Mouse (Mus musculus) ovary, postnatal 14 days (tissue): ENCODE measurements around the gene Hs6st3.
"Not testable (repeated sequence)": the region's sequence is repeated elsewhere in the genome, so short reads cannot be mapped to it uniquely, and the experiment has no call there.

Experiments
- DNase-seq: peaks from one replicate; pipeline ENCODE4 v3.0.0; 2022; ENCODE audit warnings: low spot score

Hs6st3 gene

DNA sequence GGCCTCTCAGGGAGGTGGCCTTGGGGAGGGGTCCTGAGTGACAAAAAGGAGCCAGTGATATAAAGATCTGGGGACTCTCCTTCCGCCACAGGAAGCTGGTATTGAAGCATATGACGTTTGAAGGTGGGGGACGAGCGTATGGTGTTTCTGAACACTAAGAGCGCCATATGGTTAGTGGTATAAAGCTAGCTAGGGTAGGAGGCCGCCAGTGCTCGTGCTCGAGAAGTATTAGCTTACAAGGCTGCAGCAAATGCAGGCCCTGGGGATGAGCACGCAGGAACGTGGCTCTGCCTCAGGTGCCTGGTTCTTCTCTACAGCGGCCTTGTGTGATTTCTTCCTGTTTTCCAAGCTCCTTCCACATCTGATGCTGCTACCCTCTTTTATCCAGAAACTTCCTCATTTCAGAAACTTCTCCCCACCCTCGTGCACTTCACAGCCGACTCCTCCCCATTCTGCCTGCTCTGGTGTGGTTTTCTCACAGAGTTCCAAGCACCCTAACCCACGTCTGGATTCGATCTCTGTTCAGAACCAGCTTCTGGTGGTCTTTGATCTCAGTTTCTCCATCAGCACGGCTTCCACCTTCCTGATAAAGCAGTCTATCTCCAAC is 110.0 kb downstream of the Hs6st3 start:
- DNase-seq = no peak

DNA sequence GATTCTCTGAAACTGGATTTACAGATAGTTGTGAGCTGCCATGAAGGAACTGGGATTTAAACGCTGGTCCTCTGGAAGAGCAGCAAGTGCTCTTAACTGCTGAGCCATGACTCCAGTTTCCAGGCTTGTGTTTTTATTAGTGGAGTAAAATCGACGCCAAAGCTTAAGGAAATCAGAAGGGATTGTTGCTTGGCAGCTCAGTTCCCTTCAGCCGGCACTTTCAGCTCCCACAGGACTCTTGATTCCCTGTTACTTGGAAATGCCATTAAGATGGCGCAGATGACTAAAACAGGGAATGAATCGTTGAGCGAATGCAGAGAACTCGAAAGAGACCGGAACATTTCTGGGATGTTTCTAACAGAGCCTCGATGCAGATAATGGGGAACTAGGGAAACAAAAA is 112.2 kb downstream of the Hs6st3 start:
- no peak for DNase-seq

DNA sequence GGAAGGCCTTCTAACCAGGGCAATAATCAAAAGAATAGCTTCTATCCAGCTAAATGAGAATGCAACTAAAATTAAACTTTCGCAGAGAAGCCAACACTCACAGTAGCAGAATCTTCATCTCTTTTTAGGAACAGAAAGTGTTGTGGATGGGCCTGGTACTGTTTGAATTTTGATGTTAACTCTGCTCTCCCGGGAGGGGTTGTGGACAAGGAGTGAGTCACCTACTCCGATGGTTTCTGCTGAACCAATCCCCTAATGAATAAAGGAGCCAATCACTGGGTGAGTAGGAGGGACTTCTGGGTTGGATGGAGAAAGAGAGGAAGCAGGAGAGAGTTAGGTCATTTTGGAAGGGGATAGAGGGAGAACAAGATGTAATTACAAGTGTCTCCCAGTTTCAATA is 117.3 kb downstream of the Hs6st3 start:
- no peak for DNase-seq

DNA sequence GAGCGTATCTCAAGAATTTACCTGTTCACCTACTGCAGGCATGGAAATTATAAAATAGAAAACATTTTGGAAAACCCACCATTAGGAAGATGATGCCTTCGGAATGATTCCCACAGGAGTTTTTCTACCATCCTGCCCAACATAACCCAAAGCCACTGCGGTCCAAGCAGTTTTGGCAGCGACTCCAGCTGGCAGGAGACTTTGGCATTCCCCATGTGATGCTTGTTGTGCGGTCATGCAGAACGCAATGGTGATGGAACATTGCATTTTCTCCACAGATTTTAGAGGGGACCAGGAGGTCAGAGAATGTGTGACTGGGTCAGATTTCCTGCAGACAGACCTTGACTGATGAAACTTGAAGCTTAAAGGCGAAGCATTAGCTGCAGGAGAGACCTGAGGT is 118.9 kb downstream of the Hs6st3 start:
- no peak for DNase-seq

- no peak for DNase-seq
Measured at GRCm38 (mm10) chr14:119260176-119260962, 122.2 kb downstream of the Hs6st3 start.

GRCm38 (mm10) chr14:119266334-119266733 is 128.2 kb downstream of the Hs6st3 start:
- DNase-seq = no peak

DNA sequence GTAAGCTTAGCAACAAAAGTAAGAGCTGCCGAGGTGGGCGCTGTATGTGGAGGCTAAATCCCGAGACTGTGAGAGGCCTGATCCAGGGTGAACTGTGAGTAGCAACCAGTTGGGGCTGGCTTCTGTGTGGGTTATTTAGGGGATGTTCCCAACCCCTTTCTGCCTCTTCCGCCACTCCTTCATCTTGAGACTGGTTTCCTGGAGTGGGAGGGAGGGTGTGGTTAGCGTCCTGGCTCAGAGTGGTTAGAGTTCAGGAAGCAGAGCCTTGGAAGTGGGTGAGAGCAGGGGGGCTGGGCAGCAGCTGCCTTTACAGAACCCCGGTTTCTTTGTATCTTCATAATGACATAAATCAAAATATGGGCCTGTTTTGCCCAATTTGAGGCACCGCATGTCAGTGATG is 134.9 kb downstream of the Hs6st3 start:
- no peak for DNase-seq

GRCm38 (mm10) chr14:119278156-119278555 is 140.0 kb downstream of the Hs6st3 start:
- not testable (repeated sequence) for DNase-seq

GRCm38 (mm10) chr14:119283951-119284350 is 145.8 kb downstream of the Hs6st3 start:
- no peak for DNase-seq

- no peak for DNase-seq
Measured at GRCm38 (mm10) chr14:119289668-119290067, 151.5 kb downstream of the Hs6st3 start.

DNA sequence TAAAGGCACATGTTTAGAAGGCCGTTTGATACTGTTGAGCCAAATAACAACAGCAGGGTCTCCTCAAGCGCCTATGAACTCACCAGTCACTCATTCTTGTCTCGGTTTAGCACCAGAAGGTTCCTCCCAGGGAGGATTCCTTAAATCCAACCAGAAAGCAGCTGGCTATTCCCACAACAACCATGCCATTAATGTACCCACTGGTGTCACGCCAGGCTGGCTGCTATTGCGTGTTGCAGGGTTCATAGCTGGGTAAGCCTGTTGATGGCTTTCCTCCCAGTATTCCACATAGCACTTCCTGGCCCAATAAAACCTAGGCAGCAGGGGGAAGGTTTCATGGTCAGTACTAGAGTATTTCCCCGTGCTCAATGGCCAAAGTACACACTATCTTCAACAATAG is 155.9 kb downstream of the Hs6st3 start:
- no peak for DNase-seq

DNA sequence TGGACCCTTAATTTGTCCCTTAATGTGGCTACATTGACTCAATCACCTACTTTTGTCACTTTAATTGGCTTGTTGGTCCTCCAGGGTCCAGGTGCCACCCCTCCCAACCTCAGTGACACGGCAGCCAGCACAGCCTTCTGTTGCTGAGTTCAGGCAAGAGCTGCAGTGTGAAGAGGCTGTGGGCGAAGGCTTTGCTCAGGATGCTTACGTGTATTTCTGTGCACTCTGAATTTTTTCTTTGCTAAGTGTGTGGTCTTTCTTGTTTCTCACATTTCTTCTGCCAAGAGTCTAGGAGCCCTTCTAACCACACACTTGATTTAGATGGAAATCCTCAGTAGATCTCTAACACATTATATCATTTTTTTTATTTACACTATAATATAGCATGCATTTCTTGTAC is 168.3 kb downstream of the Hs6st3 start:
- no peak for DNase-seq

DNA sequence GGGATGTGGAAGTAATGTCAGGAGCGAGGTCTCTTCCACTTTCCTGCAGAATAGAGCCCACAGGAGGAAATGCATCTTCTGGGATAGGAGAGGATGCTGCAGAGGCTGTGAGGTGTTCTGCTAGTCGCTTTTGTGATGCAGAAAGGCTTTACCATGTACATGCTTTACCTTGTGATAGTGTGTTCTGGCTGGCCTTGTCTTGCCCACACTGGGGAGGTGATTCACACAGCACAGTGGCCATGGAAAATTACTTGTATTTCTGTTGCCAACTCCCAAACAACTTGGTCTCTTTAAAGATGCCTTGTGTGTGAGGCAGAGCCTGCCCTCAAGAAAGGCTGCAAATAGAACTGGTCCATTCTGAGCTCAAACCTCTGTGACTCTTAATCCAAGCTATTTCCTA is 180.2 kb downstream of the Hs6st3 start:
- no peak for DNase-seq

DNA sequence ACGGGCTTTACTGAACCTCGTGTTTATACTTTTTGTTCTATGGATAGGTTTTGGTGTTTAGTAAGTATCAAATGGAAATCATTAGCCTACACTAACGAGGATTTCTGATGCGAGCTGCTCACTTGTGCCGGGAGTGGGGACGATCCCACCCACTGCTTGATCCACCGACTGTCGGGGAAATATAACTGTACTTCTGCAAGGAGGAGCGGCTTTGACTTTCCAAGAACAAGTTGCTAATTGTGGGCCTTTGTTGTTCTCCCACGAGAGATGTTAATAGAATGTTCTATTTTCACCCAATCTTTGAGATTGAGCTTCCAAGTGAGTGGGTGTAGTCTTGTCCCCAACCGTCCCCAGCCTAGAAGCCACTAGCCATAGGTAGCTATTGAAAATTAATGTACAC is 209.1 kb downstream of the Hs6st3 start:
- no peak for DNase-seq

GRCm38 (mm10) chr14:119361414-119361813 is 223.3 kb downstream of the Hs6st3 start:
- no peak for DNase-seq

GRCm38 (mm10) chr14:119367866-119368425 is 229.8 kb downstream of the Hs6st3 start:
- DNase-seq = no peak

DNA sequence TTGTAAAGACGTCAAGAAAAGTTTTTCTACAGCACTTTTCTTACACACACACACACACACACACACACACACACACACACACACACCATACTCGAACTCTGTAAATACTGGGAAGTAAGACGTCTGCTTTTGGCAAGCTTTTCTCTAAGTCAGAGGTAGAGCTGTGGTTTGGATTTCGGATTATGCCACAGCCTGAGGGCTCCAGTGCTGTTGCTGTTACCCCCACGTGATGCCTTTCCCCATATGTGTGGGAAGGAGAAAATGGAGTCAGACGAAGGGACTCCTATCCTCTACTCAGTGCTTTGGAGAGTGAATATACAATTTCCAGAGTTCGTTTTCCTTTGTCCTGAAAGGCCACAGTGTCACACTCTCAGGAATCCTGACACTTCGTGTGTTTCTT is 231.1 kb downstream of the Hs6st3 start:
- no peak for DNase-seq

- DNase-seq = no peak
Measured at GRCm38 (mm10) chr14:119370013-119370412, 231.9 kb downstream of the Hs6st3 start.

GRCm38 (mm10) chr14:119379303-119379702 is 241.2 kb downstream of the Hs6st3 start:
- DNase-seq = no peak

DNA sequence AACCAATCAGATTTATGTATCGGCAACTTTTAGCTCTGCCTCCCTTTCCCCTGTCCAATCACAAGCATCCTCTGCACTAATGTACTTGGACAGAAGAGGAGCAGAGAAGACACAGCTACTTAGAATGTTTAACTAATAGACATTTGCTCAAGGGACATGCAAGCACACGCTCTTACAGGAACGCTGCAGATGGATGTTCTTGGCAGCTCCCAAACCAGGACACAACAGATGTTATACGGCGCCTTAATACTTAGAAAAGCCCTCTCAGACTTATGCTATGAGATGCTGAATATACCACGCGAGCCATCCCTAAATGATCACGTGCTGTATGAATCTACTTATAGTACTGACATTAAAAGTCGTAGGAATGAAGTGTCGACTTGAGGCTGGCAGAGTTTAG is 263.5 kb downstream of the Hs6st3 start:
- DNase-seq = no peak

- no peak for DNase-seq
Measured at GRCm38 (mm10) chr14:119409334-119410050, 271.4 kb downstream of the Hs6st3 start.

- DNase-seq = no peak
Measured at GRCm38 (mm10) chr14:119422894-119423293, 284.8 kb downstream of the Hs6st3 start.

DNA sequence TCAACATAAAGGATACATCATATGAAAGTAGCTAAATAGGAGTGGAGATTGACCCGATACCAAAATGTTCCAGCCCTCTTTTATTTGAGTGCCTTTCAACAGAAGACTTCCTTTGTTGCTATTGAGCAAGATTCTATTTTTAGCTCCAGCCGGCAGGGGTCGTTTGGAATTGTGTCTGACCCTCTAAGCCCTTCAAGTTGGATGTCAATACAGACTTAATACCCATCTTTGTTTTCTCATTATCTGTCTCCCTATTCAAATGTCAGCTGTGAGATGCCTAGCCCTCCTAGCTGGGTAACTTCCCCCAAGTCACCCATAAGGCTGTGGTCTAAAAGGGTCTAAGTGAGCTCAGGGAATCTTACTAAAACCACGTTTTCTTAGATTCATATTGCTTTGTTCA is 312.3 kb downstream of the Hs6st3 start:
- no peak for DNase-seq
